Mouse (Mus musculus) C2C12 (cell line): ENCODE results near the gene Ltbp4.

Experiments used
- CTCF ChIP-seq: IDR thresholded peaks from one replicate; pipeline ENCODE4 v1.5.1; 2011; ENCODE audit not compliant: control insufficient read depth, insufficient read depth, insufficient read length
- MAX ChIP-seq: IDR thresholded peaks from one replicate; pipeline ENCODE4 v1.6.1; 2011; ENCODE audit warnings: mild to moderate bottlenecking, control low read depth
- USF1 ChIP-seq: IDR thresholded peaks from one replicate; pipeline ENCODE4 v1.6.1; 2011; ENCODE audit warnings: low read depth, mild to moderate bottlenecking, control low read depth, moderate library complexity

DNA sequence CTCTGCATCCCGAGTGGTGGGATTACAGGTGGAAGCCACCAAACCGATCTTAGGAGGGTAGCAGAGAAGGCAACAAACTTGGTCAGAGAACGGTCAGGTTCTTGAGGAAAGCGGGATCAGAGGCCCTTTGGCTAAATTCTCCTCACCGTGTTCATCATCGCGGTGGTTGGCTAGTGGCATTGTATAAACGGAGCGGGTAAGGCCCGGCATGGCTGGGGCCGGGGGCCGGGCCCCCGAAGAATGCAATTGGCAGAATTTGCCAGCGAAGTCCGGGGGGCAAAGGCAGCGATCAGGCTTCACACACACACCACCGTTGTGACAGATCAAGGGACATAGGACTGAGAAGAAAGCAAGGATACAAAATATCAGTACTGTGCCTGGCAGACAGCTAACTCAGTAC lies 7.5 kb downstream of the Ltbp4 start:
- TF ChIP-seq CTCF (no peak), MAX (no peak), USF1 (no peak)
